Comparison of ENCODE assay signal across 19 mouse cellular contexts in the genomic region with DNA sequence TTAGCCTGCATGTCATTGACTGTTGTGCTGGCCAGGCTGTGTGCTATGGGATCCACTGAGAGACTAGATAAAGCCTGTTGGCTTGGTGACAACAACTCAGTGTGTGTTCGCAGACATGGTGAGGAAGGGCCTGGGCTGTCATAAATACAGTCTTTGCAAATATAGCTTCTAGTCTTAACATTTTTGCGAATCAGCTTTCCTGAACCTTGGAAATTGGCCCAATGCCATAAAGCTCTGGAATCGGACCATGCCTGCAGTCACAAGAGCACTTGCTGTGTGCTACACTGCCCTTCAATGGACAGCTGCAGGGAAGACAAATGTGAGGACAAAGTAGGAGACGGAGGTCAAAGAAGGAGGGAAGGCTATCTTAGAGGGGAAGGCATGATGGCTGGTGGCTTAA.
"Had no signal": no experiment of that assay in that cellular context is flagged by ENCODE, and none has a peak within 500 bp of the region (broad histone marks: within the 10 kb centered on the region; RNA-seq: fewer than 3 reads in every experiment).

No protein-coding gene starts in this region.

- H3K27ac ChIP-seq: liver, embryonic 13.5 days; midbrain, embryonic 10.5 days; midbrain, embryonic 13.5 days; neural tube, embryonic 13.5 days; stomach, postnatal 0 days had no signal

- H3K9me3 ChIP-seq: liver, embryonic 13.5 days; midbrain, embryonic 10.5 days; neural tube, embryonic 13.5 days had no signal

- H3K9ac ChIP-seq: liver, embryonic 13.5 days; midbrain, embryonic 13.5 days; neural tube, embryonic 13.5 days had no signal

- H3K4me2 ChIP-seq: liver, embryonic 13.5 days; midbrain, embryonic 13.5 days; neural tube, embryonic 13.5 days had no signal

- H3K4me1 ChIP-seq: liver, embryonic 13.5 days; megakaryocyte, embryonic 14.5 days had no signal

- H3K27me3 ChIP-seq: liver, embryonic 13.5 days; megakaryocyte, embryonic 14.5 days; midbrain, embryonic 13.5 days; neural tube, embryonic 13.5 days had no signal

- H3K36me3 ChIP-seq: liver, embryonic 13.5 days; midbrain, embryonic 10.5 days; neural tube, embryonic 13.5 days had no signal

- H3K4me3 ChIP-seq: liver, embryonic 13.5 days; megakaryocyte, embryonic 14.5 days; midbrain, embryonic 10.5 days; midbrain, embryonic 13.5 days; neural tube, embryonic 13.5 days had no signal

- DNase-seq: kidney, adult 18-20 months; kidney, adult 9 months; kidney, postnatal 14 days; kidney, postnatal 4 days; liver, embryonic 13.5 days; lung, adult 2 months; lung, postnatal 36 days; right cerebral cortex, adult 18-20 months; right cerebral cortex, postnatal 14 days; right cerebral cortex, postnatal 4 days; thymus, adult 2 months; thymus, postnatal 14 days had no signal

- ATAC-seq: intestine, embryonic 16.5 days; lung, postnatal 0 days; midbrain, embryonic 13.5 days had no signal
